In genomic region chr12:111573315-111573714, GRCm38 (mm10) we compare ENCODE assay signal across 9 mouse cellular contexts. TPM values are rescaled to one million over a fixed set of nuclear protein-coding genes. Genes with fewer than 3 reads are reported as not detected.
DNase-seq lines count a peak whose midpoint lies in the region; ATAC-seq and TF ChIP-seq lines count a peak whose summit lies in the region.
"Had no signal": no experiment of that assay in that cellular context is flagged by ENCODE, and none has a peak within 500 bp of the region (broad histone marks: within the 10 kb centered on the region; RNA-seq: fewer than 3 reads in every experiment).

No protein-coding gene starts in this region.

- TF ChIP-seq EP300 in heart, adult 2 months (IDR thresholded peaks at IDR 0.05; ENCODE audit: insufficient read depth, low read depth, low read length): no peak

- peaks cover 1% of the 10 kb centered on the region; the same call in 1 of the 2 replicates for H3K79me2 ChIP-seq in heart, adult 2 months (replicated peaks; ENCODE audit: control insufficient read depth, insufficient read depth, low read length)

- peak overlapping the region; percentile 98 for H3K9ac ChIP-seq in heart, embryonic 11.5 days (ENCODE audit: low read depth, low read length)
- H3K9ac ChIP-seq in heart, adult 2 months (ENCODE audit: low read depth, low read length): no peak overlapping the region
- peak overlapping the region; percentile 35 for H3K9ac ChIP-seq in embryonic facial prominence, embryonic 15.5 days
- peak overlapping the region; percentile 99 for H3K9ac ChIP-seq in midbrain, embryonic 13.5 days (replicated peaks)

- peak overlapping the region; percentile 100 for H3K4me3 ChIP-seq in heart, embryonic 11.5 days (ENCODE audit: low read depth, low read length)
- no peak overlapping the region for H3K4me3 ChIP-seq in heart, adult 2 months
- peak overlapping the region; percentile 99 for H3K4me3 ChIP-seq in embryonic facial prominence, embryonic 15.5 days (replicated peaks)
- H3K4me3 ChIP-seq in midbrain, embryonic 13.5 days (replicated peaks): peak overlapping the region; percentile 100

- intact Hi-C loops in heart, adult 2 months (cut with DNase I): no loop called here
- intact Hi-C loops in gastrocnemius, postnatal 36 days (cut with DNase I): no loop called here

- TF ChIP-seq CTCF in heart, adult 2 months (IDR thresholded peaks at IDR 0.05): no peak

- peaks cover 12% of the 10 kb centered on the region for H3K4me1 ChIP-seq in heart, embryonic 11.5 days (ENCODE audit: control insufficient read depth, insufficient read depth, low read length)
- peaks cover 5% of the 10 kb centered on the region for H3K4me1 ChIP-seq in heart, adult 2 months (ENCODE audit: control insufficient read depth, insufficient read depth, low read length)
- H3K4me1 ChIP-seq in embryonic facial prominence, embryonic 15.5 days: peaks cover 22% of the 10 kb centered on the region
- H3K4me1 ChIP-seq in midbrain, embryonic 13.5 days (replicated peaks): peaks cover 33% of the 10 kb centered on the region

- DNase-seq in heart, adult 2 months: no peak
- peak; percentile 84 to 87 for DNase-seq in kidney, adult 8-10 months
- DNase-seq in gastrocnemius, postnatal 36 days: no peak
- DNase-seq in thymus, postnatal 0 days (ENCODE audit: low spot score): no peak
- DNase-seq in gastrocnemius, adult 18-20 months (ENCODE audit: low spot score): no peak
- DNase-seq: cerebellum, adult 9-11 months had no signal

- H3K27ac ChIP-seq in heart, embryonic 11.5 days (ENCODE audit: low read depth, low read length): no peak overlapping the region
- no peak overlapping the region for H3K27ac ChIP-seq in heart, adult 2 months
- H3K27ac ChIP-seq in embryonic facial prominence, embryonic 15.5 days (replicated peaks): no peak overlapping the region
- H3K27ac ChIP-seq in midbrain, embryonic 13.5 days: peak overlapping the region; percentile 89; the same call in 1 of the 2 replicates

- no peak for ATAC-seq in heart, embryonic 11.5 days (replicated peaks; ENCODE audit: insufficient number of reproducible peaks, low FRiP score, low TSS enrichment)
- ATAC-seq in embryonic facial prominence, embryonic 15.5 days (ENCODE audit: insufficient number of reproducible peaks, low FRiP score, low TSS enrichment, low read depth): no peak
- ATAC-seq in midbrain, embryonic 13.5 days: no peak

- H3K27me3 ChIP-seq in heart, embryonic 11.5 days (ENCODE audit: control insufficient read depth, insufficient read depth, low read length): no peaks in the 10 kb centered on the region
- H3K27me3 ChIP-seq in heart, adult 2 months (ENCODE audit: control insufficient read depth, insufficient read depth, low read length): no peaks in the 10 kb centered on the region
- H3K27me3 ChIP-seq in embryonic facial prominence, embryonic 15.5 days: no peaks in the 10 kb centered on the region
- no peaks in the 10 kb centered on the region for H3K27me3 ChIP-seq in midbrain, embryonic 13.5 days

- H3K9me3 ChIP-seq in heart, embryonic 11.5 days (replicated peaks; ENCODE audit: control insufficient read depth, low read length): no peaks in the 10 kb centered on the region
- no peaks in the 10 kb centered on the region for H3K9me3 ChIP-seq in embryonic facial prominence, embryonic 15.5 days (replicated peaks)
- no peaks in the 10 kb centered on the region for H3K9me3 ChIP-seq in midbrain, embryonic 13.5 days

- H3K4me2 ChIP-seq in heart, embryonic 11.5 days: peak overlapping the region; percentile 94
- H3K4me2 ChIP-seq in embryonic facial prominence, embryonic 15.5 days (replicated peaks): peak overlapping the region; percentile 86
- peak overlapping the region; percentile 83 for H3K4me2 ChIP-seq in midbrain, embryonic 13.5 days (replicated peaks)

- no peak for TF ChIP-seq POLR2A in heart, adult 2 months (IDR thresholded peaks at IDR 0.05; ENCODE audit: insufficient read depth, low read depth, low read length)

- WGBS in heart, embryonic 11.5 days (ENCODE audit: insufficient replicate concordance): 51% methylated on average over 6 of the region's 6 CpGs
- 61% methylated on average over 6 of the region's 6 CpGs for WGBS in heart, adult 2 months
- 37% methylated on average over 6 of the region's 6 CpGs for WGBS in embryonic facial prominence, embryonic 15.5 days
- WGBS in midbrain, embryonic 13.5 days: 38% methylated on average over 6 of the region's 6 CpGs

- H3K36me3 ChIP-seq in heart, embryonic 11.5 days (ENCODE audit: control insufficient read depth, insufficient read depth, low read length): no peaks in the 10 kb centered on the region
- peaks cover 4% of the 10 kb centered on the region; the same call in 1 of the 2 replicates for H3K36me3 ChIP-seq in heart, adult 2 months (ENCODE audit: control insufficient read depth, insufficient read depth, low read length)
- no peaks in the 10 kb centered on the region for H3K36me3 ChIP-seq in embryonic facial prominence, embryonic 15.5 days
- 0 out of 2 replicates have a peak, but pooled peaks cover 4% of the 10 kb centered on the region for H3K36me3 ChIP-seq in midbrain, embryonic 13.5 days

RNA-seq across cellular contexts. Expression of gene Mark3, which starts 1.0 kb away (rescaled TPM):
- 45.7 and 47.7 TPM in 2 replicates for polyA plus RNA-seq in heart, embryonic 11.5 days (2014; fragmentation: Nextera tagmentation; extraction: Ambion mirVana)
- 10 to 100 TPM; 50.6 to 52.5 TPM for total RNA-seq in heart, adult 2 months (2021)
- polyA plus RNA-seq in heart, adult 2 months (2012; rRNA removed): 18.1 and 28.2 TPM in 2 replicates
- 37.7 and 40.1 TPM in 2 replicates for polyA plus RNA-seq in embryonic facial prominence, embryonic 15.5 days (2015; fragmentation: Nextera tagmentation; extraction: Ambion mirVana)
- polyA plus RNA-seq in midbrain, embryonic 13.5 days (2015; fragmentation: Nextera tagmentation; extraction: Ambion mirVana): 49.2 and 57.2 TPM in 2 replicates
- 10 to 100 TPM; 49.6 to 51.3 TPM for total RNA-seq in gastrocnemius, postnatal 36 days (2021)
- 25.5 and 35.1 TPM in 2 replicates for polyA plus RNA-seq in thymus, postnatal 0 days (2015; fragmentation: Nextera tagmentation; extraction: Ambion mirVana)
- total RNA-seq in gastrocnemius, adult 18-20 months (2021): 10 to 100 TPM; 52.7 to 55.0 TPM

RNA-seq across cellular contexts. Expression of gene Eif5, which starts 35.5 kb away (rescaled TPM):
- 478 and 505 TPM in 2 replicates for polyA plus RNA-seq in heart, embryonic 11.5 days (2014; fragmentation: Nextera tagmentation; extraction: Ambion mirVana)
- total RNA-seq in heart, adult 2 months (2021): 100 to 1,000 TPM; 160 to 170 TPM
- 39.4 and 85.3 TPM in 2 replicates for polyA plus RNA-seq in heart, adult 2 months (2012; rRNA removed)
- 488 and 504 TPM in 2 replicates for polyA plus RNA-seq in embryonic facial prominence, embryonic 15.5 days (2015; fragmentation: Nextera tagmentation; extraction: Ambion mirVana)
- polyA plus RNA-seq in midbrain, embryonic 13.5 days (2015; fragmentation: Nextera tagmentation; extraction: Ambion mirVana): 593 and 657 TPM in 2 replicates
- total RNA-seq in gastrocnemius, postnatal 36 days (2021): 100 to 1,000 TPM; 123 to 146 TPM
- 660 and 662 TPM in 2 replicates for polyA plus RNA-seq in thymus, postnatal 0 days (2015; fragmentation: Nextera tagmentation; extraction: Ambion mirVana)
- 100 to 1,000 TPM; 160 to 165 TPM for total RNA-seq in gastrocnemius, adult 18-20 months (2021)

Comparison
In these comparisons a context has a peak if more than half of its experiments do, and no peak if none do; other contexts are left out.
1. DNase-seq: peak in kidney, adult 8-10 months (2 of 2); none in heart, adult 2 months (0 of 2), gastrocnemius, postnatal 36 days (0 of 2), thymus, postnatal 0 days (single experiment) and gastrocnemius, adult 18-20 months (single experiment).
2. Peak in every context shown above with its lines, with median percentiles within 50 percentile points of each other: H3K4me2 ChIP-seq.